Mouse (Mus musculus): ENCODE measurements around the gene Hnrnpul1.
"Not testable (repeated sequence)": the region's sequence is repeated elsewhere in the genome, so short reads cannot be mapped to it uniquely, and the experiment has no call there.

Hnrnpul1 gene

GRCm38 (mm10) chr7:25780021-25780420 lies 25.5 kb upstream of the Hnrnpul1 start:
- DNase-seq (ENCODE audit: low read depth), result no peak

GRCm38 (mm10) chr7:25768229-25768628 lies 13.7 kb upstream of the Hnrnpul1 start:
- no peak for DNase-seq (ENCODE audit: low read depth)

GRCm38 (mm10) chr7:25766108-25766507 lies 11.6 kb upstream of the Hnrnpul1 start:
- no peak for DNase-seq (ENCODE audit: low read depth)

GRCm38 (mm10) chr7:25764221-25764620 lies 9.7 kb upstream of the Hnrnpul1 start:
- DNase-seq (ENCODE audit: low read depth), result no peak

GRCm38 (mm10) chr7:25763678-25764077 lies 9.1 kb upstream of the Hnrnpul1 start:
- DNase-seq (ENCODE audit: low read depth), result no peak

- no peak for DNase-seq (ENCODE audit: low read depth)
Observed at GRCm38 (mm10) chr7:25761354-25761753, 6.8 kb upstream of the Hnrnpul1 start.

- peak; percentile 92 for DNase-seq (ENCODE audit: low read depth)
Observed at GRCm38 (mm10) chr7:25756011-25756410, 1.5 kb upstream of the Hnrnpul1 start.

GRCm38 (mm10) chr7:25755468-25755833 lies 894 bp upstream of the Hnrnpul1 start:
- no peak for DNase-seq (ENCODE audit: low read depth)

GRCm38 (mm10) chr7:25754439-25754737 lies 169 bp downstream of the Hnrnpul1 start:
- DNase-seq (ENCODE audit: low read depth), result no peak

GRCm38 (mm10) chr7:25753643-25754438 lies 716 bp downstream of the Hnrnpul1 start:
- peak; percentile 34 for DNase-seq (ENCODE audit: low read depth)

- no peak for DNase-seq (ENCODE audit: low read depth)
Observed at GRCm38 (mm10) chr7:25753076-25753475, 1.5 kb downstream of the Hnrnpul1 start.

- DNase-seq (ENCODE audit: low read depth), result no peak
Observed at GRCm38 (mm10) chr7:25746844-25747243, 7.7 kb downstream of the Hnrnpul1 start.

GRCm38 (mm10) chr7:25738277-25738676 lies 16.3 kb downstream of the Hnrnpul1 start:
- no peak for DNase-seq (ENCODE audit: low read depth)

GRCm38 (mm10) chr7:25736920-25737319 lies 17.6 kb downstream of the Hnrnpul1 start:
- DNase-seq (ENCODE audit: low read depth), result peak; percentile 23

- DNase-seq (ENCODE audit: low read depth), result no peak
Observed at GRCm38 (mm10) chr7:25734991-25735390, 19.6 kb downstream of the Hnrnpul1 start.

- no peak for DNase-seq (ENCODE audit: low read depth)
Observed at GRCm38 (mm10) chr7:25731294-25732055, 23.1 kb downstream of the Hnrnpul1 start.

GRCm38 (mm10) chr7:25729862-25730261 lies 24.7 kb downstream of the Hnrnpul1 start:
- DNase-seq (ENCODE audit: low read depth), result no peak

- DNase-seq (ENCODE audit: low read depth), result no peak
Observed at GRCm38 (mm10) chr7:25729396-25729795, 25.2 kb downstream of the Hnrnpul1 start.

- no peak for DNase-seq (ENCODE audit: low read depth)
Observed at GRCm38 (mm10) chr7:25727800-25728199, 26.8 kb downstream of the Hnrnpul1 start.

- no peak for DNase-seq (ENCODE audit: low read depth)
Observed at GRCm38 (mm10) chr7:25725886-25726285, 28.7 kb downstream of the Hnrnpul1 start.

- DNase-seq (ENCODE audit: low read depth), result not testable (repeated sequence)
Observed at GRCm38 (mm10) chr7:25721776-25722175, 32.8 kb downstream of the Hnrnpul1 start.

GRCm38 (mm10) chr7:25720760-25721159 lies 33.8 kb downstream of the Hnrnpul1 start:
- DNase-seq (ENCODE audit: low read depth), result no peak

All from naive thymus-derived CD4-positive, alpha-beta T cell, adult 2 months (primary cell).